Mouse (Mus musculus) ES-Bruce4 (cell line): ENCODE measurements at regions not wholly inside any gene's neighbourhood (a gene's known extent, or its start where the extent isn't known, plus 50 kb on each side); places are given as distances from the start of the nearest gene placed in this dataset.

ENCODE experiments used
- CTCF ChIP-seq: IDR thresholded peaks from one replicate; pipeline ENCODE4 v1.8.1; 2011; ENCODE audit warnings: low read depth, low read length
- EP300 ChIP-seq: IDR thresholded peaks from 2 replicates; pipeline ENCODE4 v1.6.1; 2011; ENCODE audit warnings: low read depth, low read length; ENCODE audit not compliant: insufficient read depth
- POLR2A ChIP-seq: IDR thresholded peaks from one replicate; pipeline ENCODE4 v1.8.1; 2011; ENCODE audit warnings: low read length; ENCODE audit not compliant: insufficient read depth

- TF ChIP-seq POLR2A (no peak), CTCF (no peak), EP300 (no peak)
Observed at GRCm38 (mm10) chr2:78023416-78023815, 77.2 kb upstream of the Cwc22 start.
